Mouse (Mus musculus): ENCODE measurements around the gene Ifitm2.
"Not testable (repeated sequence)": the region's sequence is repeated elsewhere in the genome, so short reads cannot be mapped to it uniquely, and the experiment has no call there.

Gene Ifitm2

DNA sequence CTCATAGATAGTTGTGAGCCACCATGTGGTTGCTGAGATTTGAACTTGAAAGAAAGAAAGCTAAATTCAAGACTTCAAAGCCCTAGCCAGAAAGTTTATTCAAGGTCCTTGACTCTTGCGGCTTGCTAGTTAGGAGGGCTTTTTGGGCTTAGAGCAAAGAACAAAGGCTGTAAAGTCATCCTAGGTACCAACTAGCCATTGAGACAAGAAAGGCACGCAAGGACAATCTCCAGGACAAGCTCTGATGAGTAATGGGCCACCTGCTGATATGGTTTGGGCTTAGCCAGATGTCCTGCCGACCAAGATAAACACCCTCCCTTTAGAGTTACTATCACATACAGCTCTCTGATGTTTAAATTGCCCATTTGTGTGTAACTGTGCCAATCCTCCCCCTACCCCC is 12.9 kb upstream of the Ifitm2 start:
- not testable (repeated sequence) for DNase-seq (ENCODE audit: low spot score)

DNA sequence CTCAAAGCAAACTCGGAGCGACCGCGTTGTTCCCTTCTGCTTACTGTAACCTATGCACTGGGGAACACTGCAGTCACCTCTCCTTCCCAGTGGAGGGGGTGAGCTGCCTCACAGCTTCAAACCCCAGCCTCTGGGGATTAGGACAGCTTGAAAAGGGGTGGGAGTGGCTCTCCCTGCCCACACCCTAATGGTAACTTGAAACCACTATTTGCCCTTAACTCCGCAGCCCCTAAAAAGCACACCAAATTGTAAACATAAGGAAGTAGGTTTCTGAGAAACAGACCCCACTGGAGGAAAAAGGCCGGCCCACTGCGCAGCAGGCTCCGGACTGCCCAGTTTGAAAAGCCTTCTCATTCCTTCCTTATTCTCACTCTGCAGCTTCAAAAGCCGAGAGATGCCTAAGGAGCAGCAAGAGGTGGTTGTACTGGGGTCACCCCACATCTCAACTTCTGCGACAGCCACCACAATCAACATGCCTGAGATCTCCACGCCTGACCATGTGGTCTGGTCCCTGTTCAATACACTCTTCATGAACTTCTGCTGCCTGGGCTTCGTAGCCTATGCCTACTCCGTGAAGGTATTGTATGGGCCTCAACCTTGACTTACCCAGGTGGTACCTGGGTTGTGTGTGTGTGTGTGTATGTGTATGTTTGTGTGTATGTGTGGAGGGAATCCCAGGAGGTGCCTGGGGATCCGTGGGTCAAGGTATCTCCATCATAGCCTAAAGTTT is 12.2 kb upstream of the Ifitm2 start:
- DNase-seq (ENCODE audit: low spot score): no peak

DNA sequence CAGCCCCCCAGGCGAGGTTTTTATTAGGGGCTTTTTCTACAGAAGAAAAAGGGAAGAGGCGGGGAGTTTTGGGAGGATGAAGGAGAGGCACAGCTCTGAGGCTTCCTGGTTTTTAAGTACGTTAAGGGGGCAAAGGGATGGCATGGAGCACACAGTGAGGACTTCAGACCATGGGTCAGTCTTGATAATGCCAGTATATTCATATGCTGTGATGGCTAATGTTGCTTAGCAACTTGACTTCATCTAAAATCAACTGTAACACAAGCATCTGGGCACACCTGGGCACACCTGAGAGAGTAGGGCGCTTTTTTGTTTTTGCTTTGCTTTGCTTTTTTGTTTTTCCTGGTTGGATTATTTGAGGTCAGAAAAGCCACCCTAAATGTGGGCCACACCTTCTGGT is 11.1 kb upstream of the Ifitm2 start, which contains the start of gene Ifitm1:
Gene Ifitm1, plus strand, starts transcription at position 301 of the 400 bp plus-strand sequence.
- no peak for DNase-seq (ENCODE audit: low spot score)

DNA sequence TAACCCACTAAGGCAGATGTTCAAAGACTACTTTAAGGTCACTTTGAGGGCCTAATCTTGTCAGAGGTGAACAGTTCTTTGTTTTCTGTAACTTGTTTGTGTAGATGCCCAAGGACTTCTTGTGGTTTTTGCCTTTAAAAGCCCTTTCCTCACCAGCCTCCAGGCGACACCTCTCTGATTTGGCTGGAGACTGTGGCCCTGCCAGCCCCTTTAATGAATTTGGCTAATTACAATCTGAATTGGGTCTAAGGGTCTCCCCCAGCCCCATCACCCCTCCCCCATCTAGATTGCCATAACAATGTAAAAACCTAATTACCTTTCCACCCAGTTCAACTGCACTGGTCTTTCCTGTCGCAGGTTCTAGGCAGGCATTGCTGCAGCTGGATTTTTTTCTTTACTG is 6.9 kb upstream of the Ifitm2 start:
- no peak for DNase-seq (ENCODE audit: low spot score)

DNA sequence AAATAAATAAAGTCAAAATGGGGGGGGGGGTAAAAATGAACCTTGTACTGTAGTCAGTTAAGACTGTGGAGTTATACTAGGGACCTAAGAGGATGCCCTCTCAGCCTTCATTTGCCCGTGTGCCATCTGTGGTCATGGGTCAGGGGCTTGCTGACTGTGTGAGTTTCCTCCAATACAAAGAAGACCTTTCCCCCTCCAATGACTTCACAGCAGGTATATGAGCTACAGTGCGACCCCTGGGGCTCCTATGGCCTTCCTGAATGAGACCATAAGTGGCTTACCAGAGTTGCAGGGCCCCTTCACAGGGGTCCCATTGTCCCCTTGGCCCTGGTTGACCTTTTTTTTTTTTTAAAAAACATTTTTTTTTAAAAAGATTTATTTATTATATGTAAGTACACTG is 5.6 kb upstream of the Ifitm2 start:
- no peak for DNase-seq (ENCODE audit: low spot score)

DNA sequence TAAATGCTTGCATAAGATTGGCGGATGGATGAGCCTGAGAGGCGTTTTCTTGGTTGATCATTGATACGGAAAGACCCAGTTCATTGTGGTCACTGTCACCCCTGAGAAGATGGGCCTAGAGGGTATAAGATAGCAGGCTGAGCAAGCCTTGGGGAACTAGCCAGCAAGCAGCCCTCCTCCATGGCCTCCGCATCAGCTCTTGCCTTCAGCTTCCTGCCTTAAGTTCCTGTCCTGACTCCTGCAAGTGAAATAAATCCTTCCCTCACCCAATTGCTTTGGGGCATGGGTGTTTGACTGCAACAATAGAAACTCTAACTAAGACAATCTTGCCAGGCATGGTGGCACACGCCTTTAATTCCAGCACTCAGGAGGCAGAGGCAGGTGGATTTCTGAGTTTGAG is 4.2 kb upstream of the Ifitm2 start:
- no peak for DNase-seq (ENCODE audit: low spot score)

DNA sequence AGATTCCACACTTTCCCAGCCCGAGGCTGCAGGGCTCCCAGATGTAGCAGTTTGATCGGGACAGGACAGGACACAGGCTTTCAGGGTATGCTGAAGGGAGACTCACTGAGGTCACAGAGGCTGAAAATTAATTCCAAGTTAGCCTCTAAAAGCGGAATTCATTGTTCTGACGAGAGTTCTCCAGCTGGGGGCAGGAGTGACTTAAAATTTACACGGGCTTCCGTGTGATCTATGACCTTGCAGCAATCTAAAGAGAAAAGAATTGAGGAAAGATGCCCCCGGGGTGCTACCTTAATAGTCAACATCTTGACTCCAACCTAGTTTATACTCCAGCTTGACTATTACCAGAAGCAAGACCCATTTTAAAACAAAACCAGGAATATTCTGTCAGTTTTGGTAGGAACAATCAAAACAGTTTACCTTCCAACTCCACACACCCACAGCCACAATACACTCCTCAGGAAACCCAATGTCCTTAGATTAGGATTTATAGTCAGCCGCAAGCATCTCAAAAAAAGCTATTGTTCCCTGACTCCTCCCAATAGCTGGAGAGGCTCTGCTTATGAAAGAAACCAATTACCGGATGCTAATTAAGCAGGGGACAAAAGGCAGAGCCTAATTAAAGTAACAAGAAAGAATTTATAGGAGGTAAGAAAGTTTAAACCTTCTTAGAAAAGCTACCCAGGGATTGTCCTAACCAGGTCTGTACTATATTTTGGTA is 3.6 kb upstream of the Ifitm2 start:
- no peak for DNase-seq (ENCODE audit: low spot score)

DNA sequence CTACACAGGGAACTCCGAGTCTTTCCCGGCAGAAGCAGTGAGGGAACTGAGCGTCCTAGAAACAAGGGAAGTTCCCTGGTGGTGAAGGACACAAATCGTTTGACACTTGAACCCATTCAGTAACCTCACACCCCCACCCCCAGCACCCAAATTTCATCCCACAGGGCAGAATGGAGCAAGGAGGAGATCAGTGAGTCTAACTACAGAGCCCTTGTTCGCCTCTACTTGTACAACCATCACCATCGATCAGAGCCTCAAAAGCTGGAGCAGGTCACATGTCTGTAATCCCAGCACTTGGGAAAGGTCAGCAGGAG is 726 bp upstream of the Ifitm2 start:
- DNase-seq (ENCODE audit: low spot score): no peak

DNA sequence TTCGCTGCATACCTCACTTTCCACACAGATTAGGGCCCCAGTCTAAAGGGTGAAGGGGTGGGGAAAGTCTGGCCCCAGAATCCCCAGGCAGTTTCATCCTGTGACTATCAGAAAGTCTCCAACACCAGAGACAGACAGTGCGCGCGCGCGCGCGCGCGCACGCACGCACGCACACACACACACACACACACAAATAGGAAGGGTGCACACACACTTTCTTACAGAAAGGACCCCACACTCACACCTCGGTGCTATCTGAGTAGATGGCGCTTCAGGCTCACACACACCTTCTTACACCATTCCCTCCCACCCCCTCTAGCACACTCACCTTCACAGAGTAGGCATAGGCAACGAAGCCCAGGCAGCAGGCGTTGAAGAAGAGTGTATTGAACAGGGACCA is 445 bp downstream of the Ifitm2 start:
- DNase-seq (ENCODE audit: low spot score): no peak

DNA sequence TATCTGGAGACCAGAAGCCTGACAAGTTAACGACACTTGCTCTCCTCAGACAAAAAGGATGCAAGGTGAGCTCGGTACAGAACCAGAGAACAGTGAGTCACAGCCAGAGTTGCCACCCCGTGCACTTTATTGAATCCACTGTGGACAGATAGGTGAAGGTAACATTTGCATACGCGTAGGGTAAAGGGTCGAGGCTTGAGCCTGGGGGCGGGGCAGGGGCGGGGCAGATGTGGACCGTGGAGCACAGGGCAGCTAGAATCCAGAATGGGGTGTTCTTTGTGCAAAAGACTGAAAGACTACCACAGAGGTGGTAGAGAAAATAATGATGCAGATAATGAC is 1.1 kb downstream of the Ifitm2 start:
- DNase-seq (ENCODE audit: low spot score): no peak

DNA sequence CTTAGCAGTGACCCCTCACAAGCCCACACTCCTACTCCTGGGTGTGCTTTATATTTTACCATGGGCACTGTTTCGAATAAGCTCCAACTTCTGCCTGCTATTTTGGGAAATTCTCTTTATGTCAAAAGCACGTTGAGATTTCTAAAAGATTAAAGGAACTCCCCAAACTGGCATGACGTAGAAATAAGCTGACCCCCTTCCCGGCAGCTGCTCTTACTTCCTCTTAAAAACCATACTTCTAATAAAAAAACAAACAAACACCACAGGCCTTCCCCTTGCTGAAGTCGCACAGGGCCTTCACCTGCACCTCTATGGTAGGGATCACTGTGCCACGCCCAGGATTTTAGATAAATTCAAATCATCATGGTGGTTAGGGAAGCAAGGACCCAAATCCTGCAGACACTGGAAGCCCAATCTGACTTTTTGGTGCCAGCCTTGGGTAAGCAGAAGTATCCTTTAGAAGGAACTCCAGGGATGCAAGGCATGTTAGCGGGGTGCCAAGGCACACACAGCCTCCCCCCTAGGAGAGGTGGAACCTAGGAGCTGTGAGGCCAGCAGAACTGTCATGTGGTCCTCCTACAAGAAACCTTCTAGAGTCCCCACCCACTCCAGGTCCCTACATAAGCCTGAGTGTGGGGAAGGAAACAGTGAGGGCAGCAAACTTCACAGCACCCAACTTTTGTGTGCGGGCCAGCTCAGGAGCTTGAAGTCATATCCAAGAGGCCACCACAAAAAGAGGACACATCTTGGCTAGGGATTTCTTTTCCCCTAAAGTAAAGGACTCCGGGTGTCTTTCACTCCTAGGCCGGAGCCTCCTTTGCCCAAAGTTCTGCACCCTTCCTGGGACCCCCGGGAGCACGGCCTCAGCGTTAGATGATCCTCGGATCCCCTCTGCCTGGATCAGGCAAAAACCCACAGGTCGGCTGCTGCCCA is 1.7 kb downstream of the Ifitm2 start:
- no peak for DNase-seq (ENCODE audit: low spot score)

DNA sequence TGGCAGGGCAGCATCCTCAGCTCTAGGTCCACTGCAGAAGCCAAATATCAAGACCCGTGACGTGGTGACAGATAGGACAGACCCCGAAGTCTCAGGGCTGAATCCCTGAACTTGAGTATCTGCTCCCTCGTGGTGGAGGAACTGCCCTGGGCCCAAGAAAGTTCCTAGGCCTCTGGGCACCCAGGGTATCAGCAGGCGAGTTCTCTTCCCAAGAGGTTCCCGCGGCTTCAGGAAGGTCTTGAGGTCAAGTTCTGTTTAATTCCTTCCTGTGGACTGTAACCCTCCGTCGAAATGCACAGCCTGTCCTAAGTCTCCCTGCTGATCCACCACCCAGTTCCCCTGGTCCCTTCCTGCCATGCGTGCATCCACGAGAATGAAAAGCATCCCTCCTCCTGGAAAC is 2.7 kb downstream of the Ifitm2 start:
- DNase-seq (ENCODE audit: low spot score): no peak

DNA sequence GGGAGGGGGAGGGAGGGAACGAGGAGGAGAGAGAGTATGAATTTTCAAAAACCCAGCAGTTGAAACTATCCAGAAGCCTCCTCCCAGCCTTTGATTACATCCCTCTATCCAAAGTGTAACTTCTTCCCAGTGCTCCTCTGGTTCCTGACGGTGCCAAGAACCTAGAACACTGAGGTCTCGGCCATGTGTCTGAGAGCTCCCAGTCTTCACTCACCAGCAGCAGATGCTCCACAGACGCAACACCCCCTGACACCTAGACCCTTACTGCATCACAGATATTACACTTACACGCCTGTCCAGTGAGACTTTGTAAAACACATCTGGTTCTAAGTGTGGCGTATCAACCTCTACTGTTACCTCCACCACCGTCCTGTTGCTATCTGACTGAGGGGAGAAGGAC is 3.3 kb downstream of the Ifitm2 start:
- DNase-seq (ENCODE audit: low spot score): no peak

DNA sequence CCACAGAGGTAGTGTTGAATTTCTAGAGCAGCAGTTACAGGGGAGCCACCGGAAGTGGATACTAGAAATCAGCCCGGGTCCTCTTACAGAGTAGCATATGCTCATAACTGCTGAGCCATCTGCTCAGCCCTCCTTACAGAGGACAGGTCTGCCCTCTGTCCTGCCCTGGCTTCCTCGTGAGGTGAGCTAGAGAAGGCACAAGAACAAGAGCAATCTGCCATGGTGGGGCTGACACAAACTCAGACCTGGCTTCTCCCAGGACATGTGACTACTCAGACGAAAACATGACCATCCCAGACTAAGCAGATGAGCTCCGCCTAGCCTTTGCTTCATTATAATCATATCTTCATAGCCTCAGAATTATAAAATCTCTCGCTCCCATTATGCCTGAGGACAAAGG is 4.0 kb downstream of the Ifitm2 start:
- DNase-seq (ENCODE audit: low spot score): no peak

DNA sequence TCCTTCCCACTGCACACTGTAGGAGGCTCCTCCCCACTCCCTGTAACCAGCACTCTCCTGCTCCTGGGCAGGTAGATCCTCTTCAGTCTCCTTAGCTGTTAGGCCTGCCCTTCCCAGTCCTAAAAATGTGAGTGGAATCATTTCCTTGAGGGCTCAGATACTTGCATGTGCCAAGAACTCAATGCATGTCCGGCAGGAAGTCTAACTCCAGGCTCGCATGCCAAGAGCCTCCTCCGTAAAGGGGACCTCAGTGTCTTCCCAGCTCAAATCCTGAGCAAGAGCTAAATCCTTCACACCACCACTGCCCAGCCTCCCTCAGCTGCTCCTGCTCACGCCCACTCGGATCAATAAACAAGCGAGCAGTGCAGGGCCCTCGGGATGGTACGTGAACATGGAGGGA is 4.7 kb downstream of the Ifitm2 start:
- DNase-seq (ENCODE audit: low spot score): no peak

DNA sequence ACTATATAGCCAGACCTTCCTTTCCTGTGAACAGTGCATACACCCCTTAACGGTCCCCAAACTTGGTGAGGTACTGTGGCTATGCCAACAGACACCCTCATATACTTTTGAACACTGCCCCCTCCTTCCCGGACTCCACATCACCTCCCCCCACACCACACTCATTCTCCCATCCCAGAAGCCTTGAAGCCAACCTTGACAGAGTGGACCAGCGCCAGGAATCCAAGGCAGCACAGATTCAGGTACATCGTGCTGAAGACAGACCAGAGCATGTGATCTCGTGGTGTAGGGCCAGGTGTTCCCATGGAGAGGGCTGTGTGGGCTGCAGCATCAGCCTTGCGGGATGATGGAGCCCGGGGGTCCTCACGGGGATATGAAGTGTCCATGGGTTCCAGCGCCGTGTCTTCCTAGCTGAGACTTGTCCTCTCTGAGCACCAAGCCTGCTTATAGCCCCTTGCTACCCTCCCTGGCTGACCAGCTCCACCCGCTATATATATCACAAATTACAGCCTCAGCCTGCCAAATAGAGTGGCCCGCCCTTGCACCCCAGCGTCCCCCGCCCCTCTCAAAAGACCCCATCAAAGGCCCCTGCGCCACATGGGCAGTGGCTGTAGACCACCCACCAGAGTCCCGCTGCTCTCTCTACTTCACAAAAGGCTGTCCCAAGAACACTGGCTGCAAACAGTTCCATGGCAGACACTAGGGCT is 5.8 kb downstream of the Ifitm2 start, which contains the start of gene Ifitm5:
Gene Ifitm5, minus strand, starts transcription at position 468 of the 707 bp plus-strand sequence.
- no peak for DNase-seq (ENCODE audit: low spot score)

DNA sequence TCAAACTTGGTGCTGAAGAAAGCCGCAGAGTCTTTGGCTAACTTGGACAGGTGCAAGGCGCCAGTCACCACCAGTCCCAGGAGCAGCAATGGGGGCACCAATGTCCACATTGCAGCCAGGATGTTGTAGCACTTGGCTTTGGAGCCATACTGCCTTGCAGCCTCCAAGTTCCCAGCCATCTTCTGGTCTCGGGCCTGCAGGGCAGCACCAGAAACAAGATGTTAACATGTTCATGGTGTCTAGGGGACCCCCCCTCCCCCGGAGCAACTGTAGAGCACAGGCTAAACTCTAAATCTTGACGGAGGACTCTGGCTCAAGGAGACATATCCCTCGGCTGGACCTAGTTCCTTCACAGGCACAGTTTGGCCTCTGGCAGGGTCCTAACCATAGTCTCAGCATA is 6.5 kb downstream of the Ifitm2 start:
- DNase-seq (ENCODE audit: low spot score): no peak

DNA sequence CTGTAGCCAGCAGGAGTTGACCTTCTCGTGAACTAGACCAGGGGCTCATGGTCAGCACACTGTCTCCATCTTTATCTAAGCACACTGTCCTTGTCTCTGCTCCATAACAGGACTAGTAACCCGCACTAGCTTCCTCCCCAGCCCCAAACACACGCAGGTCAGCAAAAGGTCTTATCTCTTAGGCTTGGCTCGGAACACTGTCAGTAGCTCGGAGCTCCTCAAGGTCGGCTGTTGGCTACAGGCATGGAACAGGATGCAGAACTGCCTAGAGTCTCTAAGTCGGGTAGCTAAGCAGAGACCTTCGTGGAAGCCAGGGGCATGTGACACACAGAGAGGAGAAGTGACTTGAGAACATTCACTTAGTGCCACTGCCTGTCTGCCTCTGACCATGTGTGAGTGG is 7.6 kb downstream of the Ifitm2 start:
- DNase-seq (ENCODE audit: low spot score): no peak

DNA sequence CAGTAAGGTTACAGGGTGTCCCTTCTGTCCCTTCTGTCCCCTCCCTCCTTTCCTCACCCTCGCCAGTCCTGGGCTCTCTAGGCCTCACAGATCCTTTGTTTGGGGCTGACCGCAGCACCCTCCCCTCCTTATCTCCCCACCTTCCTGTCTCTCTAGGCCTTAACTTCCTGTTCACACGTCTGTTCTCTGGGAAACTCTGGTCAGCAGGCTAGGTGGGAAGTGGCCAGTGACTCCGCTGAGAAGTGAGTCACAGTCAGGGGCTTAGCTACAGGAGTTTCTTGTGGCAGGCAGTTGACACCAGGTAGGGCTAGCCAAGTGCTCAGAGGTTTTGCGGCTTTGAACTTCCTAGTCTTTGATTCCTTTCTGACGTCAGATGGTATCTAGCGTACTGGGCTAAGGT is 8.8 kb downstream of the Ifitm2 start:
- DNase-seq (ENCODE audit: low spot score): no peak

DNA sequence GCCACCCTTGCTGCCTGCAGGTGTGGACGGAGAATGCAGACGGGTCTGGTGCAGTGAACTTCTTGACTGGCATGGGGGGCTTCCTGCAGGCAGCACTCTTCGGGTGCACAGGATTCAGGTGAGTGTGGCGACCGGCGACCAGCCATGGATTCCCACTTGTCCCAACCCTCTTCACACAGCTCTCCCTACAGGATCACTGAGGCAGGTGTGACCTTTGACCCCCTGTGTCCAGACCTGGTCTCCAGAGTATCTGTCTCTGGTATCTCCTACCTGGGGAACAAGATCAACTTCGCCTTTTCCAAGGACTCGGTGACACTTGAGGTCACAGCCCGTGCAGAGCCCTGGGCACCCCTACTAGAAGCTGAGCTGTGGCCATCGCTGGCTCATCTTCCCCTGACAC is 9.5 kb downstream of the Ifitm2 start:
- no peak for DNase-seq (ENCODE audit: low spot score)

DNA sequence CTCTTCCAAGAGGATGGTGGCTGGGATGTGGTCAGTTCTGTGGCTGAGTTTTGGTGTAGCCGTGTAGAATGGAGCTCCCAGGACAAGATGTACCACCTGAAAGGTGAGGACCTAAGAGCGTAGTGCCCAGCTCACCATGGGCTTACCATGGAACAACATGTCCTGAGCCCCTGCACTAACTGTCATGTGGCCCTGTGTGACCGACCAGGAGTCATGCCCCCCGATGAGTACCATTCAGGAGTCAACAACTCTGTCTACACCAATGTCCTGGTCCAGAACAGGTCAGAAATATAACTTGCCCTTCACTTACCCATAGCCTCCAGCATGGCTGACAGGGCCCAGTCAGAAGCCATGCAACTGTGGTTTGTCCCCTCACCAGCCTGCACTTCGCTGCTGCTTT is 10.5 kb downstream of the Ifitm2 start:
- DNase-seq (ENCODE audit: low spot score): no peak

DNA sequence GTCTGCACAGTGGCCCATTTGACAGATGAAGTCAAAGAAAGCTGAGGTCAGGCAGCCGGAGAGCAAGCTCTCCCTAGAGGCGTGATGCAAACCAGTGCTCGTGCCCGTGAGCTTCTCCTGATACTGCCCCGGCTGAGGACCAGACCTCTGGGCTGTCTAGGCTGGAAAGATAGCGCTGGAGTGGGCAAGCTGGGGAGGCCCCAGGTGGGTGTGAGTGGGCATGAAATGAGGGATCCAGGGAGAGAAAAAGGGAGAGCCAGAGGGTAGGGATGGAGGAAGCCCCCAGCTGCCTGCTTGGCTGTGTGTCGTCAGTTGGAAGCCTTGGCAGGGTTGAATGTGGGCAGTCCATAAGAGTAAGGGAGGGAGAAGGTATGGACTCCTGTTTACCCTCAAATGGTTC is 11.6 kb downstream of the Ifitm2 start:
- DNase-seq (ENCODE audit: low spot score): no peak

All from c-Kit-positive CD71-positive TER-119-positive erythroid progenitor cells, embryonic 14.5 days (primary cell).